In the genomic region with DNA sequence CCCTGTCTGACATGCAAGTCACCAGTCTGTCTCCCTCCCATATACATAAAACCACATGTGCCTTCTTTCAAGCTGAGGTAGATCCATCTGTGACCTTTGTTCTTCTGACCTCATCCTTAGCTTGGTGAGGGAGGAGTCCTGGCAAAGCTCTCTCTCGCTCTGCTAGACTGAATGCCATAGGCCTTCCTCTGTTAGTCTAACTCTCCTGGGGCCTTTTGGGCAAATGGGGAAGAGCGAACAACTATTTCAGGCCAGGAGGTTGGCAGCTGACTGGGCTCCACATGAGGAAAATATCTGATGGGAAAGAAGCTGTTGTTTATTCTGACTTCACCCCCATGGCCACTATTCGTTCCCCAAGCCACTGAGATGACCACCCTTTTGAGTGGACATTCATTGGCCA, we compare ENCODE assay signal across 12 mouse cellular contexts. TPM values are rescaled to one million over a fixed set of nuclear protein-coding genes. Genes with fewer than 3 reads are reported as not detected.
DNase-seq lines count a peak whose midpoint lies in the region; ATAC-seq and TF ChIP-seq lines count a peak whose summit lies in the region.
"Had no signal": no experiment of that assay in that cellular context is flagged by ENCODE, and none has a peak within 500 bp of the region (broad histone marks: within the 10 kb centered on the region; RNA-seq: fewer than 3 reads in every experiment).

No protein-coding gene starts in this region.

- no peak for TF ChIP-seq CTCF in hindbrain, postnatal 0 days (IDR thresholded peaks at IDR 0.05; ENCODE audit: low read depth)

- peaks cover 21% of the 10 kb centered on the region for H3K4me1 ChIP-seq in hindbrain, postnatal 0 days (ENCODE audit: insufficient read depth, low read length)
- H3K4me1 ChIP-seq in hindbrain, embryonic 16.5 days (ENCODE audit: control insufficient read depth, insufficient read depth, low read depth, low read length) = peaks cover 20% of the 10 kb centered on the region
- peaks cover 28% of the 10 kb centered on the region for H3K4me1 ChIP-seq in intestine, embryonic 16.5 days (ENCODE audit: control insufficient read depth, insufficient read depth, low read length)

- H3K9ac ChIP-seq in hindbrain, postnatal 0 days (replicated peaks; ENCODE audit: low read length) = no peak overlapping the region
- no peak overlapping the region for H3K9ac ChIP-seq in hindbrain, embryonic 16.5 days (ENCODE audit: low read depth, low read length)
- H3K9ac ChIP-seq in intestine, embryonic 16.5 days (ENCODE audit: low read depth, low read length) = no peak overlapping the region
- H3K9ac ChIP-seq: hindbrain, embryonic 14.5 days; lung, embryonic 15.5 days had no signal

- no peak for DNase-seq in hindbrain, postnatal 0 days (ENCODE audit: low spot score)
- peak; percentile 11 for DNase-seq in adrenal gland, postnatal 25 days
- no peak for DNase-seq in natural killer cell, adult 2 months (ENCODE audit: low spot score in 2 of 2)
- no peak for DNase-seq in frontal cortex, postnatal 36 days (ENCODE audit: low spot score in 2 of 2)
- DNase-seq: cerebellum, adult 8-10 months; right cerebral cortex, adult 18-20 months had no signal

- no peak for TF ChIP-seq POLR2A in myocyte (IDR thresholded peaks at IDR 0.05; ENCODE audit: insufficient read length, low read depth)

- no peaks in the 10 kb centered on the region for H3K36me3 ChIP-seq in hindbrain, postnatal 0 days (ENCODE audit: insufficient read depth, low read length)
- no peaks in the 10 kb centered on the region for H3K36me3 ChIP-seq in hindbrain, embryonic 16.5 days (ENCODE audit: control insufficient read depth, insufficient read depth, low read length)
- no peaks in the 10 kb centered on the region for H3K36me3 ChIP-seq in intestine, embryonic 16.5 days (ENCODE audit: control insufficient read depth, insufficient read depth, low read length)
- no peaks in the 10 kb centered on the region for H3K36me3 ChIP-seq in myocyte (ENCODE audit: control insufficient read depth, insufficient read depth)
- H3K36me3 ChIP-seq: lung, embryonic 15.5 days had no signal

- H3K9me3 ChIP-seq in hindbrain, postnatal 0 days (ENCODE audit: low read length) = no peaks in the 10 kb centered on the region
- no peaks in the 10 kb centered on the region for H3K9me3 ChIP-seq in hindbrain, embryonic 16.5 days (ENCODE audit: control insufficient read depth, low read length)
- no peaks in the 10 kb centered on the region for H3K9me3 ChIP-seq in intestine, embryonic 16.5 days (ENCODE audit: control insufficient read depth, low read length)
- H3K9me3 ChIP-seq: lung, embryonic 15.5 days had no signal

- WGBS in hindbrain, postnatal 0 days = 52% methylated on average over 3 of the region's 3 CpGs
- WGBS in hindbrain, embryonic 16.5 days = 56% methylated on average over 3 of the region's 3 CpGs
- 71% methylated on average over 3 of the region's 3 CpGs for WGBS in intestine, embryonic 16.5 days

- no peaks in the 10 kb centered on the region for H3K27me3 ChIP-seq in hindbrain, postnatal 0 days (ENCODE audit: insufficient read depth, low read length)
- H3K27me3 ChIP-seq in hindbrain, embryonic 16.5 days (replicated peaks; ENCODE audit: control insufficient read depth, insufficient read depth, low read length) = no peaks in the 10 kb centered on the region
- H3K27me3 ChIP-seq in intestine, embryonic 16.5 days (replicated peaks; ENCODE audit: control insufficient read depth, insufficient read depth, low read length) = no peaks in the 10 kb centered on the region
- H3K27me3 ChIP-seq in myocyte (ENCODE audit: control insufficient read depth, insufficient read depth, insufficient read length) = no peaks in the 10 kb centered on the region
- H3K27me3 ChIP-seq: lung, embryonic 15.5 days had no signal

- no peak overlapping the region for H3K4me2 ChIP-seq in hindbrain, postnatal 0 days (ENCODE audit: low read depth, low read length)
- no peak overlapping the region for H3K4me2 ChIP-seq in hindbrain, embryonic 16.5 days (ENCODE audit: low read length)
- H3K4me2 ChIP-seq in intestine, embryonic 16.5 days (ENCODE audit: low read depth, low read length) = no peak overlapping the region
- peak overlapping the region; percentile 27 for H3K4me2 ChIP-seq in myocyte (ENCODE audit: low read depth)
- H3K4me2 ChIP-seq: hindbrain, embryonic 14.5 days; lung, embryonic 15.5 days had no signal

- no peaks in the 10 kb centered on the region for H3K79me2 ChIP-seq in myocyte (ENCODE audit: control insufficient read depth, insufficient read depth)

- ATAC-seq in hindbrain, postnatal 0 days = 0 out of 2 replicates have a peak, but pooled peaks have one; percentile 35
- ATAC-seq in hindbrain, embryonic 16.5 days = no peak
- peak; percentile 81 for ATAC-seq in intestine, embryonic 16.5 days
- ATAC-seq: activated CD4-positive, CD25-positive, alpha-beta regulatory T cell, adult 4 months had no signal

- no peak overlapping the region for H3K27ac ChIP-seq in hindbrain, postnatal 0 days
- no peak overlapping the region for H3K27ac ChIP-seq in hindbrain, embryonic 16.5 days (ENCODE audit: low read depth, low read length)
- H3K27ac ChIP-seq in intestine, embryonic 16.5 days (ENCODE audit: low read length) = no peak overlapping the region
- H3K27ac ChIP-seq: hindbrain, embryonic 14.5 days; lung, embryonic 15.5 days had no signal

- no peak overlapping the region for H3K4me3 ChIP-seq in hindbrain, postnatal 0 days (ENCODE audit: low read length)
- H3K4me3 ChIP-seq in hindbrain, embryonic 16.5 days (ENCODE audit: low read length) = no peak overlapping the region
- no peak overlapping the region for H3K4me3 ChIP-seq in intestine, embryonic 16.5 days (ENCODE audit: low read length)
- H3K4me3 ChIP-seq in myocyte = no peak overlapping the region
- H3K4me3 ChIP-seq: lung, embryonic 15.5 days had no signal

- H3ac ChIP-seq in myocyte (ENCODE audit: control insufficient read depth, insufficient read length) = no peak overlapping the region

TF ChIP-seq in myocyte, 11 proteins besides CTCF, POLR2A, EP300 and RAD21:
- TF ChIP-seq REST (IDR thresholded peaks at IDR 0.05; ENCODE audit: insufficient read depth, insufficient read length) (no peak), MYOD1 (IDR thresholded peaks at IDR 0.05; ENCODE audit: control insufficient read depth in 1 of 3, insufficient read length in 2 of 3, low read depth in 2 of 3) (no peak), TCF12 (IDR thresholded peaks at IDR 0.05; ENCODE audit: insufficient read depth, poor library complexity, severe bottlenecking) (no peak), TCF3 (IDR thresholded peaks at IDR 0.05; ENCODE audit: insufficient read length, low read depth) (no peak), SRF (IDR thresholded peaks at IDR 0.05; ENCODE audit: control insufficient read depth, insufficient read length, low read depth) (no peak), MYOG (IDR thresholded peaks at IDR 0.05; ENCODE audit: control insufficient read depth in 1 of 3, insufficient read depth in 1 of 3, insufficient read length in 2 of 3, low read depth in 2 of 3) (no peak), CEBPB (IDR thresholded peaks at IDR 0.05; ENCODE audit: insufficient read depth, poor library complexity, severe bottlenecking) (no peak), USF1 (IDR thresholded peaks at IDR 0.05; ENCODE audit: low read depth) (no peak), MAX (IDR thresholded peaks at IDR 0.05; ENCODE audit: low read depth) (no peak), POLR2AphosphoS2 (IDR thresholded peaks at IDR 0.05; ENCODE audit: insufficient read length, low read depth) (no peak), E2F4 (IDR thresholded peaks at IDR 0.05; ENCODE audit: insufficient read depth) (no peak)

RNA-seq across cellular contexts. Expression of gene Plxna2, which starts 59.9 kb away (rescaled TPM):
- 48.2 and 52.0 TPM in 2 replicates for total RNA-seq in hindbrain, postnatal 0 days (2014; rRNA removed)
- polyA plus RNA-seq in hindbrain, postnatal 0 days (2015; fragmentation: Nextera tagmentation; extraction: Ambion mirVana) = 11.1 and 11.7 TPM in 2 replicates
- polyA plus RNA-seq in hindbrain, embryonic 16.5 days (2015; fragmentation: Nextera tagmentation; extraction: Ambion mirVana) = 24.2 and 28.3 TPM in 2 replicates
- total RNA-seq in adrenal gland, postnatal 25 days (2021) = 9.0 and 10.5 TPM in 2 replicates
- polyA plus RNA-seq in intestine, embryonic 16.5 days (2015; fragmentation: Nextera tagmentation; extraction: Ambion mirVana) = 4.3 and 4.6 TPM in 2 replicates
- polyA plus RNA-seq in myocyte (2012; fragmentation: generic; extraction: Trizol) = 3.6 TPM
- polyA plus RNA-seq: activated CD4-positive, CD25-positive, alpha-beta regulatory T cell, adult 4 months had no signal
